Mouse (Mus musculus) stomach, embryonic 16.5 days (tissue): Measurements from ENCODE around the gene Ralb. TPM values are rescaled to one million over a fixed set of nuclear protein-coding genes. Genes with fewer than 3 reads are reported as not detected.

Experiments used
- ATAC-seq: fragments of 200-750 bp; cut with Nextera tagmentation; 2 replicates; pipeline ENCODE4 v1.8.0; 2017; ENCODE audit warnings: moderate number of reproducible peaks, moderate TSS enrichment; ENCODE audit not compliant: insufficient read depth, low FRiP score
- H3K27ac ChIP-seq: fragments of 300-500 bp; sonication (generic); 2 replicates; pipeline ENCODE4 v1.5.1; 2014; ENCODE audit warnings: low read length
- H3K27me3 ChIP-seq: fragments of 300-500 bp; sonication (generic); 2 replicates; pipeline ENCODE4 v1.6.1; 2014; ENCODE audit warnings: low read length, control low read depth, mixed read lengths; ENCODE audit not compliant: control insufficient read depth, insufficient read depth
- H3K36me3 ChIP-seq: fragments of 300-500 bp; sonication (generic); 2 replicates; pipeline ENCODE4 v1.6.1; 2014; ENCODE audit warnings: low read length; ENCODE audit not compliant: control insufficient read depth, insufficient read depth
- H3K4me1 ChIP-seq: fragments of 300-500 bp; sonication (generic); 2 replicates; pipeline ENCODE4 v1.6.1; 2014; ENCODE audit warnings: low read length, control low read depth, mixed read lengths; ENCODE audit not compliant: control insufficient read depth, insufficient read depth
- H3K4me2 ChIP-seq: fragments of 300-500 bp; sonication (generic); 2 replicates; pipeline ENCODE4 v1.6.1; 2014; ENCODE audit warnings: low read depth, low read length, mixed read lengths
- H3K4me3 ChIP-seq: fragments of 300-500 bp; sonication (generic); replicated peaks from 2 replicates; pipeline ENCODE4 v1.5.1; 2014; ENCODE audit warnings: mild to moderate bottlenecking, low read length
- H3K9ac ChIP-seq: fragments of 300-500 bp; sonication (generic); 2 replicates; pipeline ENCODE4 v1.6.1; 2014; ENCODE audit warnings: low read length
- H3K9me3 ChIP-seq: fragments of 300-500 bp; sonication (generic); replicated peaks from 2 replicates; pipeline ENCODE4 v1.6.1; 2016; ENCODE audit warnings: low read length, control low read depth; ENCODE audit not compliant: control insufficient read depth
- WGBS: fragments of 180-500 bp; shearing (Covaris S2); extraction: QIAGEN DNeasy Blood & Tissue Kit; methylation state at CpG from one replicate; pipeline ENCODE4 v1.1.7; 2014; 5-methylcytosine and 5-hydroxymethylcytosine counted together
- polyA plus RNA-seq: library from polyadenylated mRNA; unstranded; fragments of >200 nt; fragmentation: Nextera tagmentation; extraction: Ambion mirVana; gene quantifications from 2 replicates; pipeline ENCODE4 v1.2.1, GENCODE M21; 2015

Ralb gene
- polyA plus RNA-seq, 1 experiment from 2014 or later: 157 TPM

DNA sequence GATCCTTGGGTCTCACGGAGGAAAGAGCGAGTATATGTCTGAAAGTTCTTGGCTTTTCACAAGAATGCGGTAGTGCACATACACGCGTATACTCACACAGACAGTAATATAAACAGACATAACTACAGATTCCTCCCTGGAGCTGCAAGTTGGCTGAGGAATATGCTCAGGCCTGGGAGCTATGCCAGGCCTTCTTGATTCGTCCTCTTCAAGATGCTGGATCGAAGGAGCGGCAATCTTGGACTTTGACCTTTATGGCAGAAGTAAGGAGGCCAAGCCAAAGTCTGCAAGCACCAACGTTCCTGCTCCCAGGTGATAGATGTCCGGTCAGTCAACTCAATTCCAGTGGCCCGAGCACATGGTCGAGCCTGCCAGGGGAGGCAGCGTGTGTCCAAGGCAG is 26.3 kb upstream of the Ralb start:
- H3K4me2 ChIP-seq: no peak overlapping the region
- H3K27ac ChIP-seq: peak overlapping the region; percentile 1; the same call in 1 of the 2 replicates
- H3K4me1 ChIP-seq: peaks cover 9% of the 10 kb centered on the region
- H3K4me3 ChIP-seq: no peak overlapping the region
- peaks cover 17% of the 10 kb centered on the region for H3K9me3 ChIP-seq
- no peaks in the 10 kb centered on the region for H3K27me3 ChIP-seq
- 63% methylated on average over 13 of the region's 13 CpGs for WGBS
- ATAC-seq: no peak
- no peak overlapping the region for H3K9ac ChIP-seq
- H3K36me3 ChIP-seq: peaks cover 26% of the 10 kb centered on the region

DNA sequence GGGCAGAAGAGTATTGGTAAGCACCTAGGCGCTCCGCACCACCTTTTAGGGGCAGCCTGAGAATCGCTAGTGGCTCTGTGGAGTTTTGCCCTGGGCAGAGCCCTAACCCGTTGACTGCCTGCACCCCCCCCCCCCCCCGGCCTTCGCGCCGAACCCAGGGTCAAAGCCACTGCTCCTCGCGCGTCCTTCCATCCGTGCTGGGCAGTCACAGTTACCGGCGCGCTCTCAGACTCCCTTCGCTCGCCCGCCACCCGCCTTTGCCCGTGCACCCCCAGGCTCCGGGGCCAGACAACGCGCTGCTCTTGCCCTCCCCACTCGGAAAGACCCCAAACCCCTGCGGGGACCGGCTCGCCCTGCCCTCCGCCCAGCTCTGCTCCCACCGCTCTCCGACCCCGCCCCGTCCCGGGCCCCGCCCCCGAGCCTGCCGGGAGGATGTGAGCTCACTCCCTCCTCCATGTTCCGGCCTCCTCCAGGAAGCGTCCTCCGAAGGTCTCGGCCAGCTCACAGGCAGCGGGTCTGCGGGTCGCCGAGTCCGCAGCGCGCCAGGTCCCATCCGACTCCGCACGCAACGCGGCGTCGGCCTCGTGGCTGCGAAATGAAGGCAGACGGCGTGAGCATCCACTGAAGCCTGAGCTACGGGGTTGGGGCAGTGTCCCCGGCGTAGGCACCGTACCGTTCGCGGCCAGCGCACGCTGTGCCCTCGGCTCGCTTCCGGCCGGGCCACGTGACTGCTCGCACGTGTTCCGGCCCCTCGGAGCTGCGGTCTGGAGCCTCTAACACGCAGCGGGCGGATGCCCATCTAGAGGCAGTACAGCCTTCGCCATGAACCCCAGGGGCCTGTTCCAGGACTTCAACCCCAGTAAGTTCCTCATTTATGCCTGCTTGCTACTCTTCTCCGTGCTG is 21.3 kb upstream of the Ralb start, which contains the start of gene Tmem185b:
Gene Tmem185b (plus strand): TSS at position 472 of the 903 bp plus-strand sequence.
- ATAC-seq: peak; percentile 97
- peak within 1 kb of the TSS; percentile 91 for H3K9ac ChIP-seq
- peak within 1 kb of the TSS; percentile 75 for H3K4me3 ChIP-seq
- H3K4me2 ChIP-seq: peak within 1 kb of the TSS; percentile 97
- H3K9me3 ChIP-seq: peaks cover 17% of the 10 kb centered on the region
- 1% methylated on average over 82 of the region's 82 CpGs for WGBS
- no peaks in the 10 kb centered on the region for H3K27me3 ChIP-seq
- H3K4me1 ChIP-seq: peaks cover 19% of the 10 kb centered on the region
- H3K36me3 ChIP-seq: peaks cover 26% of the 10 kb centered on the region
- H3K27ac ChIP-seq: peak within 1 kb of the TSS; percentile 88

- Histone ChIP-seq H3K4me1 (peaks cover 19% of the 10 kb centered on the region), H3K9ac (peak overlapping the region; percentile 91), H3K27ac (no peak overlapping the region), H3K36me3 (peaks cover 26% of the 10 kb centered on the region), H3K4me3 (peak overlapping the region; percentile 75), H3K27me3 (no peaks in the 10 kb centered on the region), H3K9me3 (peaks cover 17% of the 10 kb centered on the region), H3K4me2 (peak overlapping the region; percentile 97)
- ATAC-seq: no peak
- WGBS: 21% methylated on average over 5 of the region's 5 CpGs
Observed at GRCm38 (mm10) chr1:119525004-119525444, 20.4 kb upstream of the Ralb start.

- H3K9ac ChIP-seq: no peak overlapping the region
- peaks cover 21% of the 10 kb centered on the region for H3K36me3 ChIP-seq
- 86% methylated on average over 7 of the region's 7 CpGs for WGBS
- H3K4me2 ChIP-seq: no peak overlapping the region
- peaks cover 12% of the 10 kb centered on the region for H3K9me3 ChIP-seq
- H3K27ac ChIP-seq: no peak overlapping the region
- ATAC-seq: no peak
- H3K4me3 ChIP-seq: no peak overlapping the region
- H3K27me3 ChIP-seq: no peaks in the 10 kb centered on the region
- H3K4me1 ChIP-seq: peaks cover 19% of the 10 kb centered on the region
Observed at GRCm38 (mm10) chr1:119523826-119524225, 19.2 kb upstream of the Ralb start.

DNA sequence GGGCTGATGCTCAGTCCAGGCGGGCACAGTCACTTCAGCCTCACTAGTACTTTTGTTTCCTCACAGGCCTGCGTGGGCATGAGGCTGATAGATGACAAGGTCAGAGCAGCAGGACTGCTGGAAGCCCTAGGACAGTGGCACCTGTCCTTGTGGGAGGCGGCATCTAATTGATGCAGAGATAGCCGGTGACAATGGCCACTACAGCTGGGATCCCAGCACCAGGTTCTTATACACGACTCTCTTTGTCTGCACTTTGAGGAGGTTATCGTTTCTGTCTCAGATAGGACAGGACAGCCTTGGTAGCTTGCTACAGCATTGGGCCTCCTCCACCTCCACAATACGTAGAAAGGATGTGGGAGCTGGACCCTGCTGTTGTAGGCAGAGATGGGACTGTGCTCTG is 18.8 kb upstream of the Ralb start:
- WGBS: 80% methylated on average over 7 of the region's 7 CpGs
- Histone ChIP-seq H3K27ac (no peak overlapping the region), H3K4me3 (no peak overlapping the region), H3K4me1 (peaks cover 19% of the 10 kb centered on the region), H3K9me3 (peaks cover 11% of the 10 kb centered on the region), H3K4me2 (no peak overlapping the region), H3K36me3 (peaks cover 16% of the 10 kb centered on the region), H3K9ac (no peak overlapping the region), H3K27me3 (no peaks in the 10 kb centered on the region)
- no peak for ATAC-seq

GRCm38 (mm10) chr1:119522726-119523125 is 18.1 kb upstream of the Ralb start:
- H3K9ac ChIP-seq: no peak overlapping the region
- H3K4me2 ChIP-seq: no peak overlapping the region
- peaks cover 19% of the 10 kb centered on the region for H3K4me1 ChIP-seq
- WGBS: 83% methylated on average over 4 of the region's 4 CpGs
- peaks cover 11% of the 10 kb centered on the region for H3K36me3 ChIP-seq
- H3K4me3 ChIP-seq: no peak overlapping the region
- ATAC-seq: no peak
- H3K27me3 ChIP-seq: no peaks in the 10 kb centered on the region
- peaks cover 11% of the 10 kb centered on the region for H3K9me3 ChIP-seq
- no peak overlapping the region for H3K27ac ChIP-seq

DNA sequence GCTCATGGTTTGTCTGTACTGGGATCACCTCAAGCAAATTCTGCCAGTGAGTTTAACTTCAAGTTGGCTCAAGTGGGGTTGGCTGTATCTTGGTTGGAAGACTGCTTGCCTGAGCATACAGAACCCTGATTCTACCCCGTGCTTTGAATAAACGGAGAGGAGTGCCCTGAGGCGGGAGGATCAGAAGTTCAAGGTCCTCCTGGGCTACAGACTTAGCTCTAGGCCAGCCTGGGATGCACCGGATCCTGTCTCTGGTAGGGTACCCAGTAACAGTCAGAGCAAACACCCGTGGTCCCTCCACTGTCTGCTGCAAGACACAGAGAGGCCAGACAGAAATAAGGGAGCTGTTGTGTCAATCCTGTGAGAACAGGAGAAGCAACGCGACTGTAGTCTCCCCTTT is 17.1 kb upstream of the Ralb start:
- H3K27ac ChIP-seq: no peak overlapping the region
- no peak overlapping the region for H3K4me3 ChIP-seq
- H3K4me2 ChIP-seq: no peak overlapping the region
- no peak for ATAC-seq
- H3K27me3 ChIP-seq: no peaks in the 10 kb centered on the region
- peaks cover 1% of the 10 kb centered on the region for H3K36me3 ChIP-seq
- H3K4me1 ChIP-seq: peaks cover 15% of the 10 kb centered on the region
- H3K9ac ChIP-seq: no peak overlapping the region
- H3K9me3 ChIP-seq: peaks cover 2% of the 10 kb centered on the region
- WGBS: 71% methylated on average over 7 of the region's 7 CpGs

- Histone ChIP-seq H3K4me1 (peaks cover 10% of the 10 kb centered on the region), H3K9ac (no peak overlapping the region), H3K9me3 (no peaks in the 10 kb centered on the region), H3K27me3 (no peaks in the 10 kb centered on the region), H3K27ac (no peak overlapping the region), H3K4me3 (no peak overlapping the region), H3K36me3 (no peaks in the 10 kb centered on the region), H3K4me2 (no peak overlapping the region)
- ATAC-seq: no peak
- 35% methylated on average over 2 of the region's 2 CpGs for WGBS
Observed at GRCm38 (mm10) chr1:119521029-119521428, 16.4 kb upstream of the Ralb start.

GRCm38 (mm10) chr1:119519286-119519685 is 14.7 kb upstream of the Ralb start:
- no peak overlapping the region for H3K4me2 ChIP-seq
- no peaks in the 10 kb centered on the region for H3K36me3 ChIP-seq
- WGBS: 40% methylated on average over 6 of the region's 6 CpGs
- no peaks in the 10 kb centered on the region for H3K9me3 ChIP-seq
- H3K4me3 ChIP-seq: no peak overlapping the region
- no peaks in the 10 kb centered on the region for H3K4me1 ChIP-seq
- no peak overlapping the region for H3K27ac ChIP-seq
- peak; percentile 31; the same call in 1 of the 2 replicates for ATAC-seq
- no peaks in the 10 kb centered on the region for H3K27me3 ChIP-seq
- H3K9ac ChIP-seq: no peak overlapping the region
